24 mouse cellular contexts compared by ENCODE assay signal in genomic region chr13:95899885-95900650, GRCm38 (mm10). TPM values are rescaled to one million over a fixed set of nuclear protein-coding genes. Genes with fewer than 3 reads are reported as not detected.
DNase-seq lines count a peak whose midpoint lies in the region; ATAC-seq lines count a peak whose summit lies in the region.
"Had no signal": no experiment of that assay in that cellular context is flagged by ENCODE, and none has a peak within 500 bp of the region (broad histone marks: within the 10 kb centered on the region; RNA-seq: fewer than 3 reads in every experiment).

No protein-coding gene starts in this region.

- H3K4me3 ChIP-seq in neural tube, embryonic 15.5 days (replicated peaks), result no peak overlapping the region
- no peak overlapping the region for H3K4me3 ChIP-seq in embryonic facial prominence, embryonic 10.5 days
- H3K4me3 ChIP-seq in limb, embryonic 11.5 days (ENCODE audit: low read depth, low read length), result no peak overlapping the region
- H3K4me3 ChIP-seq: embryonic facial prominence, embryonic 12.5 days; heart, adult 2 months; hindbrain, embryonic 15.5 days; intestine, embryonic 15.5 days; megakaryocyte, embryonic 14.5 days had no signal

- H3K27me3 ChIP-seq in neural tube, embryonic 15.5 days (replicated peaks), result no peaks in the 10 kb centered on the region
- no peaks in the 10 kb centered on the region for H3K27me3 ChIP-seq in embryonic facial prominence, embryonic 10.5 days (replicated peaks; ENCODE audit: low read depth, poor library complexity, severe bottlenecking)
- H3K27me3 ChIP-seq in limb, embryonic 11.5 days (ENCODE audit: control insufficient read depth, insufficient read depth, low read length), result no peaks in the 10 kb centered on the region
- H3K27me3 ChIP-seq: embryonic facial prominence, embryonic 12.5 days; hindbrain, embryonic 15.5 days; intestine, embryonic 15.5 days had no signal

- H3K9me3 ChIP-seq in neural tube, embryonic 15.5 days (replicated peaks), result no peaks in the 10 kb centered on the region
- H3K9me3 ChIP-seq in embryonic facial prominence, embryonic 10.5 days, result no peaks in the 10 kb centered on the region
- H3K9me3 ChIP-seq in limb, embryonic 11.5 days (ENCODE audit: control insufficient read depth, low read length), result no peaks in the 10 kb centered on the region
- H3K9me3 ChIP-seq: embryonic facial prominence, embryonic 12.5 days; hindbrain, embryonic 15.5 days; intestine, embryonic 15.5 days had no signal

- no peak overlapping the region for H3K27ac ChIP-seq in neural tube, embryonic 15.5 days (replicated peaks)
- H3K27ac ChIP-seq in embryonic facial prominence, embryonic 10.5 days (replicated peaks), result no peak overlapping the region; the same call in 1 of the 2 replicates
- H3K27ac ChIP-seq in limb, embryonic 11.5 days (replicated peaks; ENCODE audit: low read depth, low read length), result 0 out of 2 replicates have a peak overlapping the region, but pooled peaks have one; percentile 18
- H3K27ac ChIP-seq: embryonic facial prominence, embryonic 12.5 days; heart, adult 2 months; hindbrain, embryonic 15.5 days; intestine, embryonic 15.5 days had no signal

- 76% methylated on average over 1 of the region's 1 CpGs for whole genome bisulfite sequencing in neural tube, embryonic 15.5 days
- WGBS in embryonic facial prominence, embryonic 10.5 days, result 25% methylated on average over 1 of the region's 1 CpGs
- 0% methylated on average over 1 of the region's 1 CpGs for WGBS in limb, embryonic 11.5 days

- no peak for ATAC-seq in neural tube, embryonic 15.5 days (ENCODE audit: low FRiP score)
- peak; percentile 60; the same call in 1 of the 2 replicates for ATAC-seq in limb, embryonic 11.5 days (ENCODE audit: insufficient number of reproducible peaks, low FRiP score, low TSS enrichment, low read depth)
- ATAC-seq: forebrain, postnatal 0 days; intestine, embryonic 15.5 days; liver, postnatal 0 days had no signal

- no peak overlapping the region for H3K4me2 ChIP-seq in neural tube, embryonic 15.5 days
- no peak overlapping the region for H3K4me2 ChIP-seq in limb, embryonic 11.5 days (ENCODE audit: low read depth, severe bottlenecking)
- H3K4me2 ChIP-seq: embryonic facial prominence, embryonic 12.5 days; hindbrain, embryonic 15.5 days; intestine, embryonic 15.5 days had no signal

- peak; percentile 28 for DNase-seq in neural tube, embryonic 10.5 days (ENCODE audit: extremely low spot score, low spot score)
- DNase-seq in embryonic facial prominence, embryonic 10.5 days (ENCODE audit: low spot score), result peak; percentile 66
- DNase-seq in limb, embryonic 11.5 days (ENCODE audit: low spot score), result peak; percentile 73
- DNase-seq in adrenal gland, adult (ENCODE audit: inconsistent age in 2 of 2, low spot score in 1 of 2), result no peak
- no peak for DNase-seq in liver
- DNase-seq in right cerebral cortex, postnatal 14 days, result no peak
- DNase-seq: adrenal gland, postnatal 25 days; cerebellum, adult 11-12 months; cerebellum, postnatal 14 days; forebrain, postnatal 0 days; gastrocnemius, postnatal 25 days; heart, adult 2 months; heart, postnatal 36 days; kidney, adult 9 months; kidney, postnatal 36 days; liver, postnatal 0 days; lung, postnatal 14 days; midbrain, embryonic 14.5 days; right cerebral cortex, adult 18-20 months had no signal

- H3K4me1 ChIP-seq in neural tube, embryonic 15.5 days, result no peaks in the 10 kb centered on the region
- H3K4me1 ChIP-seq in embryonic facial prominence, embryonic 10.5 days, result peaks cover 18% of the 10 kb centered on the region
- peaks cover 13% of the 10 kb centered on the region for H3K4me1 ChIP-seq in limb, embryonic 11.5 days (ENCODE audit: control insufficient read depth, insufficient read depth, low read length)
- H3K4me1 ChIP-seq: hindbrain, embryonic 15.5 days; intestine, embryonic 15.5 days; megakaryocyte, embryonic 14.5 days had no signal

- no peak overlapping the region for H3K9ac ChIP-seq in neural tube, embryonic 15.5 days (replicated peaks)
- no peak overlapping the region for H3K9ac ChIP-seq in limb, embryonic 11.5 days (ENCODE audit: low read length)
- H3K9ac ChIP-seq: embryonic facial prominence, embryonic 12.5 days; forebrain, postnatal 0 days; hindbrain, embryonic 15.5 days; intestine, embryonic 15.5 days; liver, postnatal 0 days had no signal

- H3K36me3 ChIP-seq in neural tube, embryonic 15.5 days, result no peaks in the 10 kb centered on the region
- no peaks in the 10 kb centered on the region for H3K36me3 ChIP-seq in embryonic facial prominence, embryonic 10.5 days (replicated peaks)
- no peaks in the 10 kb centered on the region for H3K36me3 ChIP-seq in limb, embryonic 11.5 days (ENCODE audit: control insufficient read depth, insufficient read depth, low read length)
- H3K36me3 ChIP-seq: embryonic facial prominence, embryonic 12.5 days; hindbrain, embryonic 15.5 days; intestine, embryonic 15.5 days had no signal

RNA-seq across cellular contexts. Expression of gene Iqgap2, which starts 8.3 kb away (rescaled TPM):
- polyA plus RNA-seq in neural tube, embryonic 15.5 days (2015; fragmentation: Nextera tagmentation; extraction: Ambion mirVana), result 1.9 and 6.0 TPM in 2 replicates
- polyA plus RNA-seq in embryonic facial prominence, embryonic 10.5 days (2016; fragmentation: Nextera tagmentation; extraction: Ambion mirVana), result 11.0 and 11.1 TPM in 2 replicates
- polyA plus RNA-seq in limb, embryonic 11.5 days (2014; fragmentation: Nextera tagmentation; extraction: Ambion mirVana), result 15.0 and 15.3 TPM in 2 replicates

Comparison
In these comparisons a context has a peak if more than half of its experiments do, and no peak if none do; other contexts are left out.
1. DNase-seq: peak in neural tube, embryonic 10.5 days (single experiment), embryonic facial prominence, embryonic 10.5 days (single experiment) and limb, embryonic 11.5 days (single experiment); none in adrenal gland, adult (0 of 2), liver (single experiment) and right cerebral cortex, postnatal 14 days (single experiment).